Mouse (Mus musculus): ENCODE measurements at regions not wholly inside any gene's neighbourhood (a gene's known extent, or its start where the extent isn't known, plus 50 kb on each side); places are given as distances from the start of the nearest gene placed in this dataset.
"Not testable (repeated sequence)": the region's sequence is repeated elsewhere in the genome, so short reads cannot be mapped to it uniquely, and the experiment has no call there.

- DNase-seq (ENCODE audit: extremely low read depth, low read depth, low spot score), result no peak
These were observed 87.5 kb upstream of the Ppp2r2d start for GRCm38 (mm10) chr7:138758386-138758785.

- DNase-seq (ENCODE audit: extremely low read depth, low read depth, low spot score), result no peak
These were observed 97.4 kb upstream of the Ppp2r2d start for GRCm38 (mm10) chr7:138748442-138748841.

GRCm38 (mm10) chr7:138746616-138747015, 99.3 kb upstream of the Ppp2r2d start:
- DNase-seq (ENCODE audit: extremely low read depth, low read depth, low spot score), result no peak

- DNase-seq (ENCODE audit: extremely low read depth, low read depth, low spot score), result no peak
These were observed 103.4 kb upstream of the Ppp2r2d start for GRCm38 (mm10) chr7:138742516-138742845.

- no peak for DNase-seq (ENCODE audit: extremely low read depth, low read depth, low spot score)
These were observed 103.9 kb upstream of the Ppp2r2d start for GRCm38 (mm10) chr7:138741816-138742515.

GRCm38 (mm10) chr7:138734254-138734653, 111.6 kb upstream of the Ppp2r2d start:
- no peak for DNase-seq (ENCODE audit: extremely low read depth, low read depth, low spot score)

GRCm38 (mm10) chr7:138724829-138725228, 121.0 kb upstream of the Ppp2r2d start:
- DNase-seq (ENCODE audit: extremely low read depth, low read depth, low spot score), result no peak

GRCm38 (mm10) chr7:138719608-138720007, 126.3 kb upstream of the Ppp2r2d start:
- DNase-seq (ENCODE audit: extremely low read depth, low read depth, low spot score), result no peak

GRCm38 (mm10) chr7:138719115-138719514, 126.8 kb upstream of the Ppp2r2d start:
- DNase-seq (ENCODE audit: extremely low read depth, low read depth, low spot score), result no peak

- no peak for DNase-seq (ENCODE audit: extremely low read depth, low read depth, low spot score)
These were observed 131.1 kb upstream of the Ppp2r2d start for GRCm38 (mm10) chr7:138714731-138715130.

- peak; percentile 10 for DNase-seq (ENCODE audit: extremely low read depth, low read depth, low spot score)
These were observed 137.5 kb upstream of the Ppp2r2d start for GRCm38 (mm10) chr7:138708373-138708772.

- DNase-seq (ENCODE audit: extremely low read depth, low read depth, low spot score), result not testable (repeated sequence)
These were observed 146.3 kb upstream of the Ppp2r2d start for GRCm38 (mm10) chr7:138699599-138699998.

- DNase-seq (ENCODE audit: extremely low read depth, low read depth, low spot score), result no peak
These were observed 163.7 kb upstream of the Ppp2r2d start for GRCm38 (mm10) chr7:138682161-138682560.

GRCm38 (mm10) chr7:138680530-138680929, 165.3 kb upstream of the Ppp2r2d start:
- no peak for DNase-seq (ENCODE audit: extremely low read depth, low read depth, low spot score)

GRCm38 (mm10) chr7:138679575-138679974, 166.3 kb upstream of the Ppp2r2d start:
- no peak for DNase-seq (ENCODE audit: extremely low read depth, low read depth, low spot score)

GRCm38 (mm10) chr7:138672959-138673358, 172.9 kb upstream of the Ppp2r2d start:
- DNase-seq (ENCODE audit: extremely low read depth, low read depth, low spot score), result no peak

GRCm38 (mm10) chr7:138668337-138668736, 177.5 kb upstream of the Ppp2r2d start:
- DNase-seq (ENCODE audit: extremely low read depth, low read depth, low spot score), result no peak

GRCm38 (mm10) chr7:138660124-138660523, 185.8 kb upstream of the Ppp2r2d start:
- DNase-seq (ENCODE audit: extremely low read depth, low read depth, low spot score), result no peak

GRCm38 (mm10) chr7:138657521-138657920, 188.4 kb upstream of the Ppp2r2d start:
- no peak for DNase-seq (ENCODE audit: extremely low read depth, low read depth, low spot score)

GRCm38 (mm10) chr7:138657076-138657475, 188.8 kb upstream of the Ppp2r2d start:
- no peak for DNase-seq (ENCODE audit: extremely low read depth, low read depth, low spot score)

GRCm38 (mm10) chr7:138655940-138656339, 189.9 kb upstream of the Ppp2r2d start:
- DNase-seq (ENCODE audit: extremely low read depth, low read depth, low spot score), result peak; percentile 50

GRCm38 (mm10) chr7:138650946-138651345, 194.9 kb upstream of the Ppp2r2d start:
- DNase-seq (ENCODE audit: extremely low read depth, low read depth, low spot score), result no peak

GRCm38 (mm10) chr7:138647636-138648035, 198.2 kb upstream of the Ppp2r2d start:
- DNase-seq (ENCODE audit: extremely low read depth, low read depth, low spot score), result no peak
